Mouse (Mus musculus) ovary, adult 2 months (tissue): ENCODE measurements around the gene Hdac11. TPM values are rescaled to one million over a fixed set of nuclear protein-coding genes. Genes with fewer than 3 reads are reported as not detected.

Experiments used
- polyA plus RNA-seq: library from polyadenylated mRNA; depleted of rRNA; stranded (reverse); fragments of >200 nt; gene quantifications from 2 replicates; pipeline ENCODE4 v1.2.3, GENCODE M21; 2012; rRNA removed

Gene Hdac11
- polyA plus RNA-seq, result 38.7 and 39.5 TPM in 2 replicates

DNA sequence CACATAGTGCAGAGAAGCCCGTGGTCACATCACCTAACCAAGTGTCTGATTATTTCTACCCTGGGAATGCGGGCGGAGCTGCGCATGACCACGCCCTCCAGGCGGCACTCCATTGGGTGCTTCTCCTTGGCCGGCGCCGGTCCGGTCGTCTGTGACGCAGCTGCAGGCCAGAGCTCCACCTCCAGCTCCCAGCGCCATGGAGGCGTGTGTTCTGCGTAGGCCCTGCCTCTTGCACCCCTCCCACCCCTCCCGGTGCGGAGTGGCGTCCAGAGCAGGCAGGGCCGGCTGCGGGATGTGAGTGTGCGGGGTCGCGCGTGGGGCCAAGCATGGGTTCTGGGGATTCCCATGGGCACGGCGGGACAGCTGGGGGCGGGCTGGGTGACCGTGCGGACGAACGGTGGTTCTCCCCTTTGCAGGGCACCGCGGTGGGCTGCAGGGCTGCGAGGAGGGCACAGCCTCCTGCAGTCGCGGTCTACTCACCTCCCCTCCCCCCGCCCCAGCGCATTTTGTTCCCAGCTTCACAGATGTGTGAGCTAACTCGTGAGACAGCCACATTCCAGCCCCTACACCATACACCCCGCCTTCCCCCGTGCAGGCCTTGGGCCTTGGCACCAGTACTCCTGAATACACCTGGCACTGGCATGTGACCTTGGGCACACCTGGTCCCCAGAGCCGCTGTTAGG, at the start of gene Hdac11:
Gene Hdac11 (plus strand): TSS at position 112 of the 683 bp plus-strand sequence.

GRCm38 (mm10) chr6:91116244-91117145, 40.0 kb upstream of the Hdac11 start, which contains the start of gene Nup210:
Gene Nup210, minus strand, starts transcription at chr6:91116829.

GRCm38 (mm10) chr6:91212155-91212554, 55.7 kb downstream of the Hdac11 start, which contains the start of gene Fbln2:
Gene Fbln2, plus strand, starts transcription at chr6:91212455.

Other genes starting within 250 kb of the Hdac11 start
- 131 and 138 TPM in 2 replicates for gene Iqsec1, start 168.0 kb upstream of the Hdac11 start, polyA plus RNA-seq
- gene Nup210, start 39.8 kb upstream of the Hdac11 start, polyA plus RNA-seq, result 15.2 and 21.3 TPM in 2 replicates
- 99.1 and 173 TPM in 2 replicates for gene Fbln2, start 55.8 kb downstream of the Hdac11 start, polyA plus RNA-seq